Mouse (Mus musculus): ENCODE measurements at regions not wholly inside any gene's neighbourhood (a gene's known extent, or its start where the extent isn't known, plus 50 kb on each side); places are given as distances from the start of the nearest gene placed in this dataset.

DNA sequence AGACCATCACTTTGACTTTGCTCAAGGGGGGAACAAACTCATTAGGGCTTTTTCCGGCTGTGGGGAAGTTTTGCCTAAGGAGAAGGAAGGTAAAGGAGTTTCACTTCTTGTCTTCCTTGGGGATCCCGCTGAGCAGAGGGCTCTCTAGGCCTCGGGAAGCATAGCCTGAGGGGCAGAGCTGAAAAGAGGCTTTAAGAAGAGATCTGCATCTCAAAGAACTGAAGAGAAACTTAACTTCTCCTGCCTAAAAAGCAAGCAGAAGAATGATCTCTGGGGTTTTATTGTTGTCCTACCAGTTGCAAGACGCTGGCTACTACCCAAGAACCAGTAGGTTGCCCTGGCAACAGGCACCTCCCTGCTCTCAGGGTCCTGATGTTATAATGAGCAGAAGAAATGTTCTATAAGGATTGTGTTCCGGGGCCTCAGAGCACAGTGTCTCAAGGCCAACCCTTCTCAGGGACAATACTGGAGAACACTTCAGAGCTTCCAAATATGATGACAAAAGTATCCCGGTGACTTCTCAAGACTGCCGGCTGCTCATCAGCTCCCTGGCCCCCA lies 547.8 kb downstream of the Tmem132b start:
- 39% methylated on average over 7 of the region's 7 CpGs for WGBS
- ATAC-seq (ENCODE audit: insufficient read depth, low read depth): no peak
- Histone ChIP-seq H3K36me3 (replicated peaks; ENCODE audit: control insufficient read depth, insufficient read depth, low read length) (no peaks in the 10 kb centered on the region), H3K27me3 (ENCODE audit: control insufficient read depth, insufficient read depth, low read length) (no peaks in the 10 kb centered on the region), H3K4me3 (ENCODE audit: low read depth, low read length) (no peak overlapping the region), H3K4me1 (ENCODE audit: control insufficient read depth, insufficient read depth) (no peaks in the 10 kb centered on the region), H3K9ac (replicated peaks; ENCODE audit: low read depth, low read length) (no peak overlapping the region), H3K27ac (ENCODE audit: low read depth) (no peak overlapping the region), H3K4me2 (ENCODE audit: low read depth, low read length) (no peak overlapping the region), H3K9me3 (replicated peaks; ENCODE audit: control insufficient read depth, low read length) (0 out of 2 replicates have a peak, but pooled peaks cover 6% of the 10 kb centered on the region)
- TF ChIP-seq CTCF (IDR thresholded peaks at IDR 0.05; ENCODE audit: low read depth) (no peak), EP300 (IDR thresholded peaks at IDR 0.05; ENCODE audit: low read depth) (no peak)
- DNase-seq (ENCODE audit: low spot score): no peak

DNA sequence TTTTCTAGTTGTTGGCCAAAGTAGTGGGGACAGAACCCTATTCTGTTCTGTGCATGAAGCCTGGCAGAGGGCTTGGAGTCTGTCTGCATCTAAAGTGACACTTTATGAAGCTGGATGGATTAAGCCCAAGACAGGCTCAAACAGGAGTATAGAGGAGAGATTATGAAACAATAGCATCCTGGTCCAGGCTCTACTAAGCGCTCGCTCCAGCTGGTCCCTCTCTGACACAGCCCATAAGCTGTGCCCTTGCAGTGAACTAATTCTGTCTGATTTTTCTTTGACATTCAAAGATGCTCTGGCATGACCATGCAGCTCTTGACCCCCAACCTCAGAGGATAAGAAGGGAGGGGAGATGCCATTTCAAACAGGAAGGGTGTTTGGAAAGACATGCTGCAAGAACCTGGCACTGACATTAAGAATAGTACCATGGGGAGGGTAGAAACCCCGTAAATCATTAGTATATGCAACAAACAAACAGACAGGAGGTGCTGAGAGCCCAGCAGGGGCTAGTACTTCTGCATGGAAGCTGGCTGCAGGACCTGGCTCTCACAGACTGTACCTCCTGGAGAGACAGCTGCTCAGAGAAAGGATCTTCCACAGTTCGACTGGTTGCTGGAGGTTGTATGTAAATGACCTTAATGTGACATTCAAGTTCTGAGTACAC lies 556.8 kb downstream of the Tmem132b start:
- no peak overlapping the region for H3K27ac ChIP-seq (ENCODE audit: low read depth)
- no peak overlapping the region for H3K9ac ChIP-seq (replicated peaks; ENCODE audit: low read depth, low read length)
- 48% methylated on average over 4 of the region's 4 CpGs for WGBS
- no peaks in the 10 kb centered on the region for H3K36me3 ChIP-seq (replicated peaks; ENCODE audit: control insufficient read depth, insufficient read depth, low read length)
- no peak for TF ChIP-seq CTCF (IDR thresholded peaks at IDR 0.05; ENCODE audit: low read depth)
- TF ChIP-seq EP300 (IDR thresholded peaks at IDR 0.05; ENCODE audit: low read depth): no peak
- 0 out of 2 replicates have a peak, but pooled peaks cover 8% of the 10 kb centered on the region for H3K9me3 ChIP-seq (replicated peaks; ENCODE audit: control insufficient read depth, low read length)
- H3K27me3 ChIP-seq (ENCODE audit: control insufficient read depth, insufficient read depth, low read length): no peaks in the 10 kb centered on the region
- H3K4me1 ChIP-seq (ENCODE audit: control insufficient read depth, insufficient read depth): no peaks in the 10 kb centered on the region
- DNase-seq (ENCODE audit: low spot score): no peak
- no peak overlapping the region for H3K4me3 ChIP-seq (ENCODE audit: low read depth, low read length)
- H3K4me2 ChIP-seq (ENCODE audit: low read depth, low read length): no peak overlapping the region
- no peak for ATAC-seq (ENCODE audit: insufficient read depth, low read depth)

DNA sequence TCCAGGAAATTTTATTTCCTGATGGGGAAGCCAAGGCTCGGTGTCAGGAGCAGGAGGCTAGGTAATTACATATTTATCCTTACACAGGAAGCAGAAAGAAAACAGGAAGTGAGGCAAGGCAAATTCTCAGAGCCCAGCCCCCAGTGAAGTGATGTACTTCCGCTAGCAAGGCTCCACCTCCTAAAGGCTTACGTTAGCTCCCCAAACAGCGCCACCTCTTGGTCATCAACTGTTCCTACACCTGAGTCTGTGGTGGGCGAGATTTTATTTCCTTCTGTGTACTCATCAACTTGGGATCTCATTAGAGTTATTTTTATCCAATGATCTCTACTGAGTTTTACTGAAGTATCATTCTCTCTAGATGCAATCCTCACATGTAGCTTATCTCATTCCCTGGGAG lies 561.6 kb downstream of the Tmem132b start:
- H3K4me3 ChIP-seq (ENCODE audit: low read depth, low read length): no peak overlapping the region
- H3K4me2 ChIP-seq (ENCODE audit: low read depth, low read length): no peak overlapping the region
- no peak overlapping the region for H3K27ac ChIP-seq (ENCODE audit: low read depth)
- no peak overlapping the region for H3K9ac ChIP-seq (replicated peaks; ENCODE audit: low read depth, low read length)
- 63% methylated on average over 5 of the region's 5 CpGs for WGBS
- H3K9me3 ChIP-seq (replicated peaks; ENCODE audit: control insufficient read depth, low read length): no peaks in the 10 kb centered on the region
- DNase-seq (ENCODE audit: low spot score) (no peak), ATAC-seq (ENCODE audit: insufficient read depth, low read depth) (no peak)
- TF ChIP-seq EP300 (IDR thresholded peaks at IDR 0.05; ENCODE audit: low read depth) (no peak), CTCF (IDR thresholded peaks at IDR 0.05; ENCODE audit: low read depth) (no peak)
- H3K4me1 ChIP-seq (ENCODE audit: control insufficient read depth, insufficient read depth): no peaks in the 10 kb centered on the region
- H3K36me3 ChIP-seq (replicated peaks; ENCODE audit: control insufficient read depth, insufficient read depth, low read length): no peaks in the 10 kb centered on the region
- no peaks in the 10 kb centered on the region for H3K27me3 ChIP-seq (ENCODE audit: control insufficient read depth, insufficient read depth, low read length)

DNA sequence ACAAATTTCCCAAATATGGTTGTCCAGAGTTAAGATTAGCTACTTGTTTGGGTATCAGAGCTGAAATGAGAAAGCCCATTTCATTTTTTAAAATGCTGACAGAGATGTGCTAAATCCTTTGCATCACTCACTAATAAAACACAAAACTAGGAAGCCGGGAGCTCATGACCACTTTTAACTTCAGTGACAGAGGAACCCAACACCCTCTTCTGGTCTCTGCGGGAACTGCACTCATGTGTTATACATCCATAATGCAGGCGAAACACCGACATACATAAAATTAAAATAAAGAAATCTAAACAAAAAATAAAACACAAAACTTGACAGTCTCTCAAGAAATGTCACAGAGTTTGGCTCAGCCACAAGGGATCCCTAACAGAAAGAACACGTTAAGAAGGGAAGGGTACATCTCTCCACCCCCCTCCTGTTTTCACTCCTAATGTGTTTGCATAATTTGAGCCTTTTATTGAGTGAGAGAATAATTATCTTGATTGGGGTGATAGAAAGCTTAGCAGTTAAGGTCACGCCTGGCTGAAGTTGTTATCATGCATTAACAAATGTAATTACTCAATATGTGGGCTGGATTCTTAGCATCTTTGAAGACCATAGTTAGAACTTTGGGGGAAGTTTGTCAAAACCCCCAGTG lies 565.2 kb downstream of the Tmem132b start:
- Histone ChIP-seq H3K4me1 (ENCODE audit: control insufficient read depth, insufficient read depth) (no peaks in the 10 kb centered on the region), H3K36me3 (replicated peaks; ENCODE audit: control insufficient read depth, insufficient read depth, low read length) (no peaks in the 10 kb centered on the region), H3K9ac (replicated peaks; ENCODE audit: low read depth, low read length) (no peak overlapping the region), H3K27ac (ENCODE audit: low read depth) (no peak overlapping the region), H3K4me2 (ENCODE audit: low read depth, low read length) (no peak overlapping the region), H3K4me3 (ENCODE audit: low read depth, low read length) (no peak overlapping the region), H3K27me3 (ENCODE audit: control insufficient read depth, insufficient read depth, low read length) (no peaks in the 10 kb centered on the region), H3K9me3 (replicated peaks; ENCODE audit: control insufficient read depth, low read length) (no peaks in the 10 kb centered on the region)
- WGBS: 72% methylated on average over 6 of the region's 6 CpGs
- DNase-seq (ENCODE audit: low spot score) (no peak), ATAC-seq (ENCODE audit: insufficient read depth, low read depth) (no peak)
- TF ChIP-seq EP300 (IDR thresholded peaks at IDR 0.05; ENCODE audit: low read depth) (no peak), CTCF (IDR thresholded peaks at IDR 0.05; ENCODE audit: low read depth) (no peak)

DNA sequence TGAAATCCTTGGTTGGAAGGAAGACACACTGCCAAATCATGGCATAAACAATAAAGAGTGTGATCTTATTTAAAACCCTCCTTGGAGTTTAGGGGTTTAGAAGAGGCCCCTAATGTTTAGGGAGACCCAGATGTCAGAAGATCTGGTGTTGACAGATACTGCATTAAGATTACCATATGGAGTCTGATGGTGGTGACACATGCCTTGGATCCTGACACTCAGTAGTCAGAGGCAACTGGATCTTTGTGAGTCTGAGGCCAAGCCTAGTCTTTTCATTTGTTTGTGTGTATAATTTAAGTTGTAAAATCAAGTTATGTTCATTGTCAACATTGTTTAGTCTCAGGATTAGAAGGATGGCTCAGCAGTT lies 565.7 kb downstream of the Tmem132b start:
- no peak overlapping the region for H3K4me2 ChIP-seq (ENCODE audit: low read depth, low read length)
- DNase-seq (ENCODE audit: low spot score): no peak
- no peaks in the 10 kb centered on the region for H3K4me1 ChIP-seq (ENCODE audit: control insufficient read depth, insufficient read depth)
- no peak overlapping the region for H3K4me3 ChIP-seq (ENCODE audit: low read depth, low read length)
- no peaks in the 10 kb centered on the region for H3K27me3 ChIP-seq (ENCODE audit: control insufficient read depth, insufficient read depth, low read length)
- no peak overlapping the region for H3K9ac ChIP-seq (replicated peaks; ENCODE audit: low read depth, low read length)
- no peaks in the 10 kb centered on the region for H3K36me3 ChIP-seq (replicated peaks; ENCODE audit: control insufficient read depth, insufficient read depth, low read length)
- no peaks in the 10 kb centered on the region for H3K9me3 ChIP-seq (replicated peaks; ENCODE audit: control insufficient read depth, low read length)
- ATAC-seq (ENCODE audit: insufficient read depth, low read depth): no peak
- TF ChIP-seq EP300 (IDR thresholded peaks at IDR 0.05; ENCODE audit: low read depth) (no peak), CTCF (IDR thresholded peaks at IDR 0.05; ENCODE audit: low read depth) (no peak)
- H3K27ac ChIP-seq (ENCODE audit: low read depth): no peak overlapping the region
